Mouse (Mus musculus) midbrain, embryonic 11.5 days (tissue): ENCODE measurements around the gene Stxbp6. TPM values are rescaled to one million over a fixed set of nuclear protein-coding genes. Genes with fewer than 3 reads are reported as not detected.

Experiments
- ATAC-seq: fragments of 200-750 bp; cut with Nextera tagmentation; 2 replicates; pipeline ENCODE4 v1.8.0; 2017; ENCODE audit warnings: moderate TSS enrichment, moderate library complexity; ENCODE audit not compliant: low FRiP score
- DNase-seq: peaks from one replicate; pipeline ENCODE4 v3.0.0; 2015; ENCODE audit warnings: low spot score; ENCODE audit errors: missing footprints
- H3K27ac ChIP-seq: fragments of 300-500 bp; sonication (generic); 2 replicates; pipeline ENCODE4 v1.5.1; 2014; ENCODE audit warnings: low read depth, low read length
- H3K27me3 ChIP-seq: fragments of 300-500 bp; sonication (generic); 2 replicates; pipeline ENCODE4 v1.6.1; 2014; ENCODE audit warnings: mild to moderate bottlenecking, low read length, moderate library complexity, mixed read lengths; ENCODE audit not compliant: control insufficient read depth, insufficient read depth
- H3K36me3 ChIP-seq: fragments of 300-500 bp; sonication (generic); 2 replicates; pipeline ENCODE4 v1.6.1; 2014; ENCODE audit warnings: mild to moderate bottlenecking, low read length, moderate library complexity, mixed read lengths; ENCODE audit not compliant: control insufficient read depth, insufficient read depth
- H3K4me1 ChIP-seq: fragments of 300-500 bp; sonication (generic); 2 replicates; pipeline ENCODE4 v1.6.1; 2014; ENCODE audit warnings: low read length; ENCODE audit not compliant: control insufficient read depth, insufficient read depth
- H3K4me2 ChIP-seq: fragments of 300-500 bp; sonication (generic); 2 replicates; pipeline ENCODE4 v1.6.1; 2014; ENCODE audit warnings: mild to moderate bottlenecking, moderate library complexity
- H3K4me3 ChIP-seq: fragments of 300-500 bp; sonication (generic); 2 replicates; pipeline ENCODE4 v1.5.1; 2014; ENCODE audit warnings: low read depth, low read length
- H3K9ac ChIP-seq: fragments of 300-500 bp; sonication (generic); 2 replicates; pipeline ENCODE4 v1.6.1; 2014; ENCODE audit warnings: low read length
- H3K9me3 ChIP-seq: fragments of 300-500 bp; sonication (generic); 2 replicates; pipeline ENCODE4 v1.6.1; 2016; ENCODE audit warnings: low read length; ENCODE audit not compliant: control insufficient read depth
- WGBS: fragments of 180-500 bp; shearing (Covaris S2); extraction: QIAGEN DNeasy Blood & Tissue Kit; methylation state at CpG from one replicate; pipeline ENCODE4 v1.1.7; 2014; 5-methylcytosine and 5-hydroxymethylcytosine counted together
- polyA plus RNA-seq: library from polyadenylated mRNA; unstranded; fragments of >200 nt; fragmentation: Nextera tagmentation; extraction: Ambion mirVana; gene quantifications from 2 replicates; pipeline ENCODE4 v1.2.1, GENCODE M21; 2014

Stxbp6 gene
- polyA plus RNA-seq, 1 experiment from 2014 or later, result 21.3 TPM

DNA sequence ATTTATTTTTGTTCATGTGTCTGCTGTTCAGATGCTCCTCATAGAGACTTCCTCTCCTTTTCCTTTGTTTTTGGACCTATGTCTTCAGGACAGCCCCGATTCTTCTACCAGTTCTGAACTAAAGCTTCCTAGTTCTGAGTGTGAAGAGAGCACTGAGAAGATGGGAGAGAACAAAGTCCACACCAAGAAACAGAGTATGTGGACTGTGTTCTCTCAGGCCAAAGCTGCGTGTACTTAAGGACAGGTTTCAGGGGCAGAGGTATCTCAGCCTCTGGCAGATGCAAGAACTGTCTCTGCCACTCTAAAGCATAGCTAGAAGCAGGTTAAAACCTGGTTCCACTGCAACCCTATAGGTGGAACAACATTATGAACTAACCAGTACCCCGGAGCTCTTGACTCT lies 151.2 kb downstream of the Stxbp6 start:
- Histone ChIP-seq H3K9ac (no peak overlapping the region), H3K4me1 (peaks cover under 1% of the 10 kb centered on the region; the same call in 1 of the 2 replicates), H3K36me3 (no peaks in the 10 kb centered on the region), H3K4me3 (no peak overlapping the region), H3K4me2 (no peak overlapping the region), H3K9me3 (no peaks in the 10 kb centered on the region), H3K27me3 (no peaks in the 10 kb centered on the region), H3K27ac (no peak overlapping the region)
- WGBS, result 84% methylated on average over 3 of the region's 3 CpGs
- DNase-seq (no peak), ATAC-seq (no peak)

DNA sequence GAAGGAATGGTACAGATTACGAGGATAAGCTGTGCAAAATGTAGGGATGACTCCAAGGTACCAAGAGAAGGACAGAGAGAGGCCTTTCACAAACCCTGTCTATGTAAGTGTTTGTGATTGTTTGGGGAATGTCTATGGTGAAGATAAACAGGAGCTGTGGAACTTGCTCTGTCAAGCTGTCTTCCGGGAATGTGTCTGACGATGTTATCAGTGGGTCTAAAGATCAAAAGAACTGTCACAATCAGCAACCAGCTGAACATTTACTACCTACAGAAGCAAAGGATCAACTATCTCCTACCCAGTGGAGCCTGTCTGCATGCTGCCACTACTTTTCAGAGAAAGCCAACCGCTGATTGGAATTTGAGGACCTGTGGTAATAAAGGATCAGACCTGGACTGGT lies 152.3 kb downstream of the Stxbp6 start:
- Histone ChIP-seq H3K4me1 (no peaks in the 10 kb centered on the region), H3K9ac (no peak overlapping the region), H3K27ac (no peak overlapping the region), H3K9me3 (no peaks in the 10 kb centered on the region), H3K4me2 (no peak overlapping the region), H3K36me3 (no peaks in the 10 kb centered on the region), H3K4me3 (no peak overlapping the region), H3K27me3 (no peaks in the 10 kb centered on the region)
- ATAC-seq (no peak), DNase-seq (no peak)
- WGBS, result 77% methylated on average over 4 of the region's 4 CpGs

DNA sequence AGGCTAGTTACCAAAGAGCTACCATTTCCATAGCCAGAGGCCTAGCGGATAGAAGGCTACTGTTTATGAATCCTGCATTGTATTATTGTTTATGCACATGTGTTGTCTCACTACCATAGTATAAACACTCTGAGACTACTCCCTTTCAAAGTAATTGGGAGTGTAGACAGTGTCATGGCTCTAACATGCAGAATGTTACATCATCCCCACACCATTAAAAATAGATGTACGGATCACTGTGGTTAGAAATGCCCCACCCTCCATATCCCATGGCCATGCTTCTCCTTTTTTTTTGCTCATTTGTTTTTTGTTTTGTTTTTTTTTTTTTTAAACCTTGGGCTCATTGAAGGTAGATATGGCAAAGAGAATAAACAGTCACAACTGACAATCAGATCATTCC lies 154.9 kb downstream of the Stxbp6 start:
- ATAC-seq, result no peak
- WGBS, result 87% methylated on average over 2 of the region's 2 CpGs

GRCm38 (mm10) chr12:44918929-44919328 lies 155.6 kb downstream of the Stxbp6 start:
- Histone ChIP-seq H3K27ac (no peak overlapping the region), H3K9me3 (no peaks in the 10 kb centered on the region), H3K27me3 (no peaks in the 10 kb centered on the region), H3K9ac (no peak overlapping the region), H3K4me1 (no peaks in the 10 kb centered on the region), H3K4me3 (no peak overlapping the region), H3K4me2 (no peak overlapping the region), H3K36me3 (no peaks in the 10 kb centered on the region)
- DNase-seq (no peak), ATAC-seq (no peak)
- 87% methylated on average over 2 of the region's 2 CpGs for WGBS

More for the DNA sequence above, 154.9 kb downstream of the Stxbp6 start:
- Histone ChIP-seq H3K4me3 (no peak overlapping the region), H3K36me3 (no peaks in the 10 kb centered on the region), H3K4me1 (no peaks in the 10 kb centered on the region), H3K27me3 (no peaks in the 10 kb centered on the region), H3K27ac (no peak overlapping the region), H3K9ac (no peak overlapping the region), H3K4me2 (no peak overlapping the region), H3K9me3 (no peaks in the 10 kb centered on the region)
- DNase-seq, result no peak

- no peaks in the 10 kb centered on the region for H3K27me3 ChIP-seq
- H3K9me3 ChIP-seq, result no peaks in the 10 kb centered on the region
- ATAC-seq, result no peak
- H3K9ac ChIP-seq, result no peak overlapping the region
- no peaks in the 10 kb centered on the region for H3K36me3 ChIP-seq
- no peak overlapping the region for H3K4me2 ChIP-seq
- 90% methylated on average over 4 of the region's 4 CpGs for WGBS
- H3K4me3 ChIP-seq, result no peak overlapping the region
- no peaks in the 10 kb centered on the region for H3K4me1 ChIP-seq
- no peak for DNase-seq
- no peak overlapping the region for H3K27ac ChIP-seq
Observed at GRCm38 (mm10) chr12:44913854-44914253, 160.7 kb downstream of the Stxbp6 start.

DNA sequence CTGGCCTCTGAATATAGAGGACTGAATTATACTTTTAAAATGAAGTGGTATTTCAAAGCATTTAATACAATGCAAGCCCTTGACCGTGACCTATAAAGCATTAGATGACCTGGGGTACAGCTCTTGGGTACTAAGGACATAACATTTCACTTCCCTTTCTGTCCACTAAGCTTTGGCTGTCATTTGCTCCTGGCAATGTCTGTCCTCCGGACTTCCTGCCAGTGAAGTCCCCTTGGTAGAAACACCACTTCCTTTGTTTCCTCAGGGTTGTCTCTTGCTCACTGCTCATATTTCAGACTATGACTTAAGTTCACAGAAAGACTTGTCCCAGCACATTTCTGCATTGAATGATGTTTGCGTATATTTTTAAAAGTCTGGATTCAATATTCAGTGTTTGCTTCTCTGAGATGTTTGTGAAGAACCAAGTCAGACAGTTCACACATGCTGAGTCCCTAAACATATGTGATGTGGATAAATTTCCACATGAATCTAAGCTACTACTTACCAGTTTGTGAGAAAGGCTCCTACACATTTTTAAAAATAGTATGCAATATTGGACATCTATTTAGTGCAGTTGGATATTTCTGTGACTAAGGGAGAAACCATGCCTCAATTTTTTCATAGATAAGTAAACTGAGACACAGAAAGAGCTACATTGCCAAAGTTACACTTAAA lies 166.3 kb downstream of the Stxbp6 start:
- ATAC-seq (no peak), DNase-seq (no peak)
- Histone ChIP-seq H3K27me3 (no peaks in the 10 kb centered on the region), H3K9me3 (no peaks in the 10 kb centered on the region), H3K27ac (no peak overlapping the region), H3K36me3 (no peaks in the 10 kb centered on the region), H3K9ac (no peak overlapping the region), H3K4me1 (no peaks in the 10 kb centered on the region), H3K4me3 (no peak overlapping the region), H3K4me2 (no peak overlapping the region)
- 79% methylated on average over 3 of the region's 3 CpGs for WGBS

GRCm38 (mm10) chr12:44906001-44906400 lies 168.5 kb downstream of the Stxbp6 start:
- Histone ChIP-seq H3K27ac (no peak overlapping the region), H3K4me3 (no peak overlapping the region), H3K9ac (no peak overlapping the region), H3K27me3 (no peaks in the 10 kb centered on the region), H3K9me3 (no peaks in the 10 kb centered on the region), H3K36me3 (no peaks in the 10 kb centered on the region), H3K4me2 (no peak overlapping the region), H3K4me1 (no peaks in the 10 kb centered on the region)
- WGBS, result 92% methylated on average over 2 of the region's 2 CpGs
- DNase-seq (no peak), ATAC-seq (no peak)

- Histone ChIP-seq H3K4me3 (no peak overlapping the region), H3K4me2 (no peak overlapping the region), H3K4me1 (no peaks in the 10 kb centered on the region), H3K27me3 (no peaks in the 10 kb centered on the region), H3K36me3 (no peaks in the 10 kb centered on the region), H3K9me3 (no peaks in the 10 kb centered on the region), H3K27ac (no peak overlapping the region), H3K9ac (no peak overlapping the region)
- no peak for ATAC-seq
- WGBS, result 59% methylated on average over 1 of the region's 1 CpGs
- DNase-seq, result no peak
Observed at GRCm38 (mm10) chr12:44903205-44903732, 171.2 kb downstream of the Stxbp6 start.

GRCm38 (mm10) chr12:44899173-44899870 lies 175.2 kb downstream of the Stxbp6 start:
- H3K27ac ChIP-seq, result no peak overlapping the region
- 89% methylated on average over 5 of the region's 5 CpGs for WGBS
- no peak for ATAC-seq
- no peak overlapping the region for H3K4me2 ChIP-seq
- no peak overlapping the region for H3K4me3 ChIP-seq
- no peaks in the 10 kb centered on the region for H3K27me3 ChIP-seq
- H3K4me1 ChIP-seq, result no peaks in the 10 kb centered on the region
- H3K36me3 ChIP-seq, result no peaks in the 10 kb centered on the region
- H3K9me3 ChIP-seq, result no peaks in the 10 kb centered on the region
- H3K9ac ChIP-seq, result no peak overlapping the region
- DNase-seq, result no peak
